Mouse (Mus musculus) adrenal gland (tissue): ENCODE results near the gene Acer1.

Experiments used
- intact Hi-C: fragments of 180-260 bp; cut with DNase I; formaldehyde crosslinking; loops from one replicate; pipeline ENCODE4 v1.15.1; 2025
- long read RNA-seq, 2 experiments: library from polyadenylated mRNA; unstranded; transcript quantifications; one replicate each; pipeline ENCODE4 v2.0.0; 2020; ENCODE audit warnings: borderline replicate concordance in 1 of 2; ENCODE audit not compliant: insufficient replicate concordance in 1 of 2

Gene Acer1
- long read RNA-seq, experiment 1 = 0 reads
- long read RNA-seq, experiment 2 = 0 reads

DNA sequence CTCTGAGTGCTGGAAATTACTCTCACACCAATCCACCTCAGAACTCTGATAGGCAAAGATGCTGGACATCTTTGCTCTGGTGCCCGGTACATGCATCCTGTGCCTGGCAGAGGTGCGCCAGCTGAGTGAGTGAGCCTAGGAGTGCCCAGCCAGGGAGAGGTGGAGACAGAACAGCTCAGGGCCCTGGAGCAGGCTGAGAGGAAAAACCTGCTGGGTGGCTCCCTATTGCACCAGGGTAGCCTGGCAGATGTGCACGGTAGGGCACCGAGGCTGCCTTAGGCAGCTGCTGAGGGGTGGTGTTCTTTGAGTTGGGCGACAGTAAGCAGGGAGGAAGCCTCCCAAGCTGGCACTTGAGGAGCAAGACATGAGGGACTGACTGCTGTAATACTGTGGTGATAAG lies at the start of gene Acer1:
Gene Acer1, minus strand, starts transcription at position 114 of the 400 bp plus-strand sequence.
- intact Hi-C loops = no loop called here

DNA sequence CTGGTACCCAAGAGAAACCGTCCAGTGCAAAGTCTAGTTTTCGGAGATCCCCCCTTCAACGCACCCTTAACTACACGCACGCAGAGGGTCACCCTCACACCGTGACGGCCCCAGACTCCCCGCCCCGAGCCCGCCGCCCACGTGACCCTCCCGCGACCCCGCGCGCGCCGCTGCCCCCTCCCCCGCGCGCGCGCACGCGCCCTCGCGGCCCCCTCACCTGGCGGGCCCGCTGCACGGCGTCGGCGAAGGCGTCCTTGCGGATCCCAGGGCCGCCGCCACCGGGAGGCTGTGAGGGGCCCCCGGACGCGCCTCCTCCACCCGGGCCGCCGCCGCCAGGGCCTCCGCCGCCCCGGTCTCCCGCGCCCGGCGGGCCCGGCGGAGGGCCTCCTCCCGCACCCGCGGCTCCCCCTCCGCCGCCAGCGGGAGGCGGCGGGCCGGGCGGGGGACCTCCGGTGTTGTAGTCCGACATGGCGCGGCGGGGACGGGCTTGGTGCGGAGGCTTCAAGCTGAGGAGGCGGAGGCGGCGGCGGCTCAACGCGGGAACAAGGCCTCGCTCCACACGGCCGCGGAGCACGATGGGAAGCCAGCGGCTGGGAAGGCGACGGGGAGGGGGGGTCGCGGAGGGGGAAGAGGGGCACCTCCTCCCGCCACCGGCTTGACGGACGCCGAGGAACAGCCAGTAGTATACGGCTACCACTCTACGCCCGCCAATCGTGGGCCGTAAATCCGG lies 49.2 kb upstream of the Acer1 start, which contains the start of gene Khsrp:
Gene Khsrp, minus strand, starts transcription at position 592 of the 730 bp plus-strand sequence.
- intact Hi-C loops = no loop called here

DNA sequence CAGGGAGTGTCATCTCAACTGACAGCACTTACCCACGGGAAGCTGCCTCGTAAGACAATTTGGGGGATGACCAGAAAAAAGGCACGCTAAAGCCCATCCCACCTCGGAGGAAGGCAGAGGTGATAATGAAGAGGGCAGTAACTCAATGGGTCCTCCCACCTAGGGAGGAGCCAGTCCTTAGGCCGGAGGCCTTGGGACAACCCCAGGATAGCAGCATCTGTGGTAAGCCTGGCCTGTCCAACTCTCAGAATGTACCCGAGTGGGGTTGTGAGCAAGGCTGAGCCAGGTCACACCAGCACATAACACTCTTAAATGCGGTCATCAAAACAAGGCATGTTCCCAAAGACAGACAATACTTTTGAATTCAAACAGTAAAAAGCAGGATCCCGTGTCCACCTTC lies 47.8 kb upstream of the Acer1 start:
- intact Hi-C loops = no loop called here

DNA sequence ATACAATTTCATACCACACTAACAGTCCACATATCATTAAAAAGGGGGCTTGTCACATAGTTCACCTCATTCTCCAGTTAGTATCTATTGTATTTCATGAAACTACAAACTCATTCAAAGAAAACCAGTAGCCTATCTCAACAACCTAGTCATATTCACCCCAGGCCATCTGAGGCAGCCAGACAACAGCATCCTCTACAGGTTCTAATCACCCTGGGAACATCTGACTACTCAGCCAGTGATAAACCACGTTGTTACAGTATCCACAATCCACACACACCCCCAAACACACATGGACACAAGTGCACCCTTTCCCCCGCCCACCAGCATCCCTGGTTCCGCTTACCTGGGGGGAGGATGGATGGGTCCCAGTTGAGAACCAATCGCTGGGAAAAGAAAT lies 45.5 kb upstream of the Acer1 start:
- intact Hi-C loops = no loop called here

DNA sequence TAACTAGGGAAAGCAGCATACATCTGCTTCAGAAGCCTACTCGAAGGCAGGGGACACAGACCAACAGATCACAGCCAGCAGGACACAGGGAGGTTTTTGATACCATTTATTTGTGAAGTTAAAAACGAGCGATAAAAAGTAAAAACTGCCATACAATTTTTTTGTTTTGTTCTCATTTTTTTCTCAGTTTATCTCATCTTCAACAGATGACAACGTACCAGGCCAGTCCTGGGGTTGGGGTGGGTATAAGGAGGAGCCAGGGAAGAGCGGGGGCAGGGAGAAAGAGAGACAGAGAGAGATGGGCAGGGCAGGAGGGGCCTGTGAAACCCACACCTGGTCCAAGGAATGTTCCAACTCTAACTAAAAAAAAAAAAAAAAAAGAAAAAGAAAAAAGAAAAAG lies 39.0 kb upstream of the Acer1 start:
- intact Hi-C loops = no loop called here

DNA sequence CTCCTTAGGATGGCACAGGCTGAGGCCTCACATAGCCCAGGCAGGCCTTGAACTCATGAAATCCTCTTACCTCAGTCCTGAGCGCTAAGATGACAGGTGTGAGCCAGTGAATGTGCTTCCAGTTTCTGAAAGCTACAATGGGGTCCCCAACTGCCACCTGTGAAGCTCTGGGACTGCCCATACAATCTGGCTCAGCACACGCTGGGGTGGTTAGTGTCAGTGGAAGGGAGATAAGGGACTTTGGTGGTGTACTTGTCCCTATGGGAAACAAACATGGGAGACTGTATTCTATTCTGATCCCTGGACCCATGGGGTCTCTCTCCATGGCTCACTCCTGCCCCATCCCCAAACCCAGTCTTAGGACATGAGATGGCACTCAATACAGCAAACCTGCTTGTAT lies 37.8 kb upstream of the Acer1 start:
- intact Hi-C loops = no loop called here

DNA sequence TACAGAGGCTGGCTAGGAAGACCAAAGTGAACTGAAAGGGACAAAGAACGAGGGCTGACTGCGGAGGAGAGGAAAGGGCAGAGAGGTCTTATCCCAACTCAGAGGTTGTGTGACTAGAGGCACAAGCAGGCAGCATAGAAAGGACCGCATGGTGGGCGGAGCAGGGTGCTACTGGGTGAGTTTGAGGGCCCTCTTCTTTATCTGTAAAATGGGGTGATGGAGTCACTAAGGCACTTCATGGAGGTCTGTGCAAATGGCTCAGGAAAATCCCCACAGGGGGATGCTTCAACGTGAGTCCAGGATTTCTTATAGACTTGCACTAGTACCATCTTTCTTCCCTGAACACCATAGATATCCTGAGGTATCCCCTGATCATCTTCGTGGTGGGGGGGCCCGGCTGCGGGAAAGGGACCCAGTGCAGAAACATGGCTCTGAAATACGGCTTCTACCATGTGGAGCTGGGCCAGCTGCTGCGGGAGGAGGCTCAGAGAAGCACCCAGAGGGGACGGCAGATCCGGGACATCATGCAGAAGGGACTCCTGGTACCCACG lies 30.4 kb upstream of the Acer1 start:
- intact Hi-C loops = no loop called here

DNA sequence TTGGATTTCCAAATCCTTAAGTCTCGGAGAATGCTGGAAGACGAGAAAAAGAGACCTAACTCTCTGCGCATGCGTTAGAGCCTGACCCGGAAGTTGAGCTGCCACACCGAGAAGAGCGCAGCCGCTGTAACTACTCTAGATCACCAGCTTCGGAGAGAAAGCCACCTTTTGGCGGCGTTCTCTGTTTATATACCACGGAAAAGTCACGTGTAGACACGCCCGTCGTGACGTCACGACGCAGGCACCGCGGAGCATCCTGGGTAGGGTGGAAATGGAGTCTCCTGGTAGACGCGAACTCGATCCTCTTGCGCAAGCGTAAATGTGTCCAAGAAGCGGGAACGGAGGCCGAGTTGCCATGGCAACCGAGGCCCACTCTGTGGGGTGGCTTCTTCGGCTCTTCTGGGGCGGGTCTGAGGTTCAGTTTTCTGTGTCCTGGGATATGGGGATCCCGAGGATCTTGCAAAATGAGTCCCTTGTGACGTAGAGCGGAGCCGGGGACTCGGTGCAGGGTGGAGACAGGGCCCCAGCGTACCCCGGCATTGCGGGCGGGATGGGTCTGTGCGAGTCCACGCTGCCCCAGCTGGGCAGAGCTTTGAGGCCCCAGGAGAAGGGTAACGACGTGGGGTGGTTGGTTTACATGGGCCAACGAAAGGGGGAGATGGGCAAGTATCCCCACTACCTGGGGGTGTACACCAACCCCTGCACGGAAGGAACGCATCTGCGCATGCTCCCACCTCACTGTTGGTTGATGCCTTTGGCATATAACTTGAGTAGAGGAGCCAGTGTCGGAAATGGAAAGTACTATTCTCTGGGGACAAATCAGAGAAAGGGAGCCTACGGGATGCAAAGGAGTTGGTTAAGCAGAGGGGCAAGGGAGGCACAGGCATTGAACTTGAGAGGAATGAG lies 29.6 kb upstream of the Acer1 start, which contains the start of the genes Gtf2f1 and Gm17949:
Gene Gtf2f1, minus strand, starts transcription at position 53 of the 906 bp plus-strand sequence.
Gene Gm17949, plus strand, starts transcription at position 234 of the 906 bp plus-strand sequence.
- intact Hi-C loops = no loop called here

DNA sequence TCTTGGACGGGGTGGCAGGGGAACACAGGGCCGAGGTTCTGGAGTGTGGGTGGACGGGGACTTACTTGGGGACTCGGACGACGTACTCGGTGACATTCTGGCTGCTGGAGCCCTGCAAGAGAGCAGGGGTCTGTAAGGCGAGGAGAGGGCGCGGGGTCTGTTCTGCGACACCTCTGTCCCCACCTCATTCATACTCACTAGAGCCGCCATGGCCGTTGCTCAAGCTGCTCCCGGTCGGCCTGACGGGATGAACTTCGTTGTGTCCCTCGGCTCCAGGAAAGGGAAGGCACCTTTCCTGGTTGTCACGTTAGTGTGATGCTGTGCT lies 28.9 kb upstream of the Acer1 start:
- intact Hi-C loops = no loop called here

DNA sequence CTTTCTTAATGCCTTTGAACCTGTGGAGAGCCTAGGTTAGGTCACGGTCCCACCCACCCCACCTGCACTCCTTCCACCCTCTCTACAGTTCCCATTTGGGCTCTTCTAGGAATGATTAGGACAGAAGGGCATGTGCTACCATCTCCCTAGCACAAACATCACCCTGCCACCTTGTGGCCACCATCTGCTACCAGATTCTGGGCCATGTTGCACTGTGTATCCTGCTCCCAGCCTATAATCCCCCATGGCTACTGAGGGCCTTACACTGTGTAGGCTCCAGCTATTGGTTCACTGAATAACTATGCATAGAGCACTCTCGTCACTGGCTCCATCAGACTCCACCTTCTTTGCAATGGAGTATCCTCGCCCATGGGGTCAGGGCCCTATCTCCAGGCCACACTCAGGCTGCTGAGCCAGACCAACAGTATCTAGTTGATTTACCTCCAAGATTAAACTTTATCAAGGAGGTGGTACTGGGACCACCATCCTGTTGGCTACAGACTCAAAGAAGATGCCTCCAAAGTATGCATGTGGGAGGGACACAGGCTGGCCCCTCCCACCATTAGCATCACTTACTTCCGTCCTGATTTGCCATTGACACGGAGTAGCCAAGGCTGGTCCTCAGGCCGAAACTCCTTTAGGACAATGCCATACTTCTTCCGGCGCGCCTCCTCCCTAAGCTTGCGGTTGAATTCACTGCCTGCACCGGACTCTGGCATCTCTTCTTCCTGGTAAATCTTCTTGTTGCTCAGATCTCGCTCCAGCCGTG lies 25.4 kb upstream of the Acer1 start:
- intact Hi-C loops = no loop called here

DNA sequence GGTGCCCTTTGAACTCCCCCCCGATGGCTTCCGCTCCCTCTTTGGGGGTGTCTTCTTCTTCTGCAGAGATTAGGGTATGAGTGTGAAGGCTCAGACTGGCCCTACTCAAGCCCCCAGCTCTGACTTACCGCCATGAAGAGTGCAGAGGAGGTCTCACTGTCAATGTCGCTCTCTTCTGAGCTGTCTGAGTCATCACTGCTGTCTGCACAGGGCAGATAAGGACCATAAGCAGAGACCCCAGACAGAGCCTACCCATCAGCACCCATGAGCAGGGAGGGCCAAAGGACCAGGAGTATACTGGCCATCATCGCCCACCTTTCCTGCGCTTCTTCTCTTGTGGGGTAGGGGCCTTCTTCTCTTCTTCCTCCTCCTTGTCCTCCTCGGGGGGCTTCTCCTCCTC lies 22.1 kb upstream of the Acer1 start:
- intact Hi-C loops = no loop called here

DNA sequence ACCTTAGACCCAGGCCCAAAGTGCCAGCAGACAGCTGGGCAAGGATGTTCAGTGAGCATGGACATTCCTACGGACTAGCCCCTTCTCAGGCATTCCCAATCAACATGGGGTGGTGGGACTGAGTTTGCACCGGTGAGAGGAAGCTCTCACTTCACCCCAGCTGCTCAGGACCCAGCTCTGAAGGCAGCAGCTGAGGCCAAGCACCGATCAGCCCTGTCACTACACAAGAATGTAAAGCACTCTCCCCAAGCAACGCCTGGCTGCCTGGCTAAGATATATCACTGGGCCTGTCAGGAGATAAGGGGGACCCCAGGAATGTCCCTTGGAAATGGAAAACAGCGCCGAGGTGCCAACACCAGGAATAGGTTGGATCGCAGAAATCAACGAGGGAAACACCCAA lies 19.3 kb upstream of the Acer1 start:
- intact Hi-C loops = no loop called here

DNA sequence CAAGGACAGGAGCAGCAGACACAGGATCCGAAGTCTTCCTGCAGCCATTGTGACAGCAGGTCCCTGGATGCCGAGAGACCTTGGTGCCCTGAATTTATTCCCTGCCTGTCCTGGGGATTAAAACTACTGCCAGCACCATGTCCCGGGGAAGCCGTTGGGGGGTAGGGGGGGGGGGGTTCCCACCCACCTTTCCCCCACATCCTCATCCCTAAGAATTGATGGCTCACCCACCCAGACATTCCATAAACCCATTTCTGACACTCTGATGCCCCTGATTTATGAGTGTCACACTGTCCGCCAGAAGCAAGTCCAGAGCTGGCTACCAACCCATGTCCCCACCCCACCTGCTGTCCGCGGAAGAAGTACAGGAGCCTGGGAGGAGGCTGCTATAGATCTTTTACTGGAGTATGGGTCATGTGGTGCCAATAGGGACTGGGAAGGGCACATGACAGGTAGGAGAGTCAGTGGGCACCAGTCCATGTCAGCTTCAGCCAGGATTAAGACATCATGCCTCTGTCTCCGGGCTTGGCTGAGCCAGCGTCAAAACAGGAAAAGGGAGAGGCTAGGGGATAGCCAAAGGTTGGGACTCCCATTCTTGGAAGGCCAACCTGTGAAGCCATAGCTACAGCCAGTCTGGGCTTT lies 18.2 kb upstream of the Acer1 start, which contains the start of gene Pspn:
Gene Pspn, minus strand, starts transcription at position 51 of the 642 bp plus-strand sequence.
- intact Hi-C loops = loop anchor here (10.0 kb wide), 1 partner anchor 335 kb away; no protein-coding TSS in a partner anchor

DNA sequence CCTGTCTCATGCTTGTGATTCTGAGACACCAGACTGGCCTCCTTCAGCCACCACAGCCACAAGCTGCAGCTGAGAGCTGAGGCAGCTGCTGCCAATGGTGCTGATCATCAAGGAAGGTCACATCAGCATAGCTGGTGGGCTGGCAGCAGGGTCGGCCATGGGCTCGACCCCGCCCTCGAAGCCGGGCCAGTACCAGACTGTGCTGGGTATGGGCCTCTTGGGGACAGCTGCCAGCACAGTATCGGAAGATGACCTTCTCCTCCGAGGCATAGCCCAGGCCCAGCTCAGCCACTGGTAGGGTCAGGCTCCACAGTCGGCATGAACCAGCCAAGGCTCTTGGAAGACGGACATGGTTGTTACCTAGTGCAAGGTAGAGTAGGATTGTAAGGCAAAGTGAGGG lies 17.5 kb upstream of the Acer1 start:
- intact Hi-C loops = loop anchor here (10.0 kb wide), 1 partner anchor 335 kb away; no protein-coding TSS in a partner anchor

DNA sequence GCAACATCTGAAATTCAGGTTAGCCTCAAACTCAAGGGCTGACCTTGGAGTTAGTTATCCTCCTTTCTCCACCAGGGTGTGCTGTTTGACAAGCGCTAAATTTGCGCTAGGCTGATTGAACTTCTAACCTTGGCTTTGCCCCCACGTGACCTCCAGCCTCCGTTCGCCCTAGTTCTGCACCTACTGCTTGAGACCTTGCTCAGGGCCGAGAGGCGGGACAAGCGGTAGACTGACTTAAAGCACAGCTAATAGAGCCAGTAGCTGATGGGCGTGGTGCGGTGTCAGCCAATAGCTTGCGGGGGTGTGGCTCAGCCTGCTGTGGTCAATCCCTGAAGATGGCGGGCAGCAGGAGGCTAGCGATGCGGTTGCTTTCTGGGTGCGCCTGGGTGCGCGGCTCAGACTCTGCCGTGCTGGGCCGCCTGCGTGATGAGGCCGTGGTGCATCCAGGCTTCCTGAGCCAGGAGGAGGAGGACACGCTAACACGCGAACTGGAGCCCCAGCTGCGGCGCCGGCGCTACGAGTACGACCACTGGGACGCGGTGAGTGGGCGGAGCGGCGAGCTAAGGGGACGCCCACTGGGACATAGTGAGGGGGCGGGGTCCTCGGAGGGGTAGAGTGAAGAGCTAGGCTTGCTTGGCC lies 15.2 kb upstream of the Acer1 start, which contains the start of gene Alkbh7:
Gene Alkbh7, plus strand, starts transcription at position 311 of the 639 bp plus-strand sequence.
- intact Hi-C loops = loop anchor here (2.0 to 10.0 kb wide), 2 partner anchors 170 to 338 kb away; no protein-coding TSS in a partner anchor

DNA sequence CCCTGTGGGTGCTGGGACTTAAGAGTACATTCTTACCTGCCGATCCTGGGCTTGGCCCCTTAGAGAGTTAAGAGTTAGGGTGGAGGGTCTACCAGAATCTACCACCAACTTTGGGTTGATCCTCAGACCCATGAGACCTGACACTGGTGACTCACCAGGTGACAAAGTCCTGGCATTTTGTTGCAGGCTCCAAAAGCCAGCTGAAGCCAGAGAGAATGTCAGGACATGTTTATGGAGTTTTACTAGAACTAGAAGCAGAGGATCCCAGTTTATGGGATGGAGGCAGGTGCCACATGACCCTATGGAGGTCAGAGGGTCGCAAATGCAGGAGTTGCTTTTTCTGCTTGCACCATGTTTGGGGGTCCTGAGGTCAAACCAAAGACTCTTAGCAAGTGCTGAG lies 14.6 kb upstream of the Acer1 start:
- intact Hi-C loops = loop anchor here (2.0 to 10.0 kb wide), 2 partner anchors 170 to 338 kb away; no protein-coding TSS in a partner anchor

DNA sequence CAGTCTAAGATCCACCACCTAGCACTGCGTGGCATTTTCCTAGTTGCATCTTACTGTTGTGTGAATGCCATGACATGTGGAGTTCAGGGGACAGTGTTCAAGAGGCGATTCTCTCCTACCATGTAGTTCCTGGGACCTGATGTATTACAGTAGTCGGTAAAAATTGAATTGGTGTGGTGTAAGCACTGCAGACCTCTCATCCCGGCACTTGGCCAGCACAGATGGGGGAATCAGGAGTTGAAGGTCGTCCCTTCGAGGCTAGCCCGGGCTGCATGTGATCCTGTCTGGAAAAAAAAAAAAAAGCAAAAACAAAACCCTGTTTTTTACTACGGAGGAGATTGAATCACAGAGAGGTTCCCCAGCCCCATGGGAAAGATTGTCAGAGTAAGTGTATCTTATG lies 13.1 kb upstream of the Acer1 start:
- intact Hi-C loops = loop anchor here (10.0 kb wide), 1 partner anchor 340 kb away; no protein-coding TSS in a partner anchor

DNA sequence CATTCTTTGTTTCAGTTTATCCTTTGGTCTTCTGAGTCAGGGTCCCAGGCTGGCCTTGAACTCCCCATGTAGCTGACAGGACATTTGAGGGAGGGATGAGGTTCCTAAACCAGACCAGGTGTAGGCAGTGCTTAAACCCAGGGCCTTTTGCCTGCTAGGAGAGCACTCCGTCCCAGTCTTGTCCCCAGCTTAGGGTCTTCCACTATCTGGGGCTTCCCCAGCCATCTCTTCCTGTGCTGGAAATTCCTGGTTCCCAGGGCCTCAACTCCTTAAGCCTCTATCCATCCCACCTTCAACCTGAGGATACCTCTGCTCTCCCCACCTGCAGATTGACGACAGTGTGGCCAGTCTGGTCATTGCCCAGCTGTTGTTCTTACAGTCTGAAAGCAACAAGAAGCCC lies 9.0 kb upstream of the Acer1 start:
- intact Hi-C loops = loop anchor here (10.0 kb wide), 1 partner anchor 344 kb away; no protein-coding TSS in a partner anchor

DNA sequence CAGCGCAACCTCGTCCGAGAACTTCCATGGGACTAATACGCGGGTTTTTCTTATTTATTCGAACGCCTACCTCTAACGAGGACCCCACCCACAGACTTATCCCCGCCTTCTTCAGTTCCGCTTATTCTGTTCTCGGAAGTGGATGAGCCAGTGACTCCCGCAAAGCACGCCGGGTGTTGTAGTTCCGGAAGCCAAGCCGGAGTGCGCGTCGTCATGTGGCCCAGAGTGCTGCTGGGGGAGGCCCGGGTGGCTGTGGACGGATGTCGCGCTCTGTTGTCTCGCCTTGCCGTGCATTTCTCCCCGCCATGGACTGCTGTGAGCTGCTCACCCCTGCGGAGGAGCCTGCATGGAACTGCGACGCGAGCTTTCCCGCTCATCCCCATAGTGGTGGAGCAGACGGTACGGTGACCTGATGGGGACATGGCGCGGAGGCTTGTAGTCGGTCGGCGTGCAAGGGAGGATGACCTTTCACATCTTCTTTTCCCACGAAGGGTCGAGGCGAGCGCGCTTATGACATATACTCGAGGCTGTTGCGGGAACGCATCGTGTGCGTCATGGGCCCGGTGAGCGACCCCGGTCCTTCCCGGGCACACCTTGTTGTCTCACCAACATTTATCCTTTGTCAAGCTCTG lies 8.3 kb upstream of the Acer1 start, which contains the start of gene Clpp:
Gene Clpp, plus strand, starts transcription at position 191 of the 632 bp plus-strand sequence.
- intact Hi-C loops = loop anchor here (10.0 kb wide), 1 partner anchor 345 kb away; no protein-coding TSS in a partner anchor
